Mouse (Mus musculus): ENCODE data around the gene 6030452D12Rik. TPM values are rescaled to one million over a fixed set of nuclear protein-coding genes. Genes with fewer than 3 reads are reported as not detected.

Gene 6030452D12Rik
- polyA plus RNA-seq, 1 experiment from 2014 or later: not detected

DNA sequence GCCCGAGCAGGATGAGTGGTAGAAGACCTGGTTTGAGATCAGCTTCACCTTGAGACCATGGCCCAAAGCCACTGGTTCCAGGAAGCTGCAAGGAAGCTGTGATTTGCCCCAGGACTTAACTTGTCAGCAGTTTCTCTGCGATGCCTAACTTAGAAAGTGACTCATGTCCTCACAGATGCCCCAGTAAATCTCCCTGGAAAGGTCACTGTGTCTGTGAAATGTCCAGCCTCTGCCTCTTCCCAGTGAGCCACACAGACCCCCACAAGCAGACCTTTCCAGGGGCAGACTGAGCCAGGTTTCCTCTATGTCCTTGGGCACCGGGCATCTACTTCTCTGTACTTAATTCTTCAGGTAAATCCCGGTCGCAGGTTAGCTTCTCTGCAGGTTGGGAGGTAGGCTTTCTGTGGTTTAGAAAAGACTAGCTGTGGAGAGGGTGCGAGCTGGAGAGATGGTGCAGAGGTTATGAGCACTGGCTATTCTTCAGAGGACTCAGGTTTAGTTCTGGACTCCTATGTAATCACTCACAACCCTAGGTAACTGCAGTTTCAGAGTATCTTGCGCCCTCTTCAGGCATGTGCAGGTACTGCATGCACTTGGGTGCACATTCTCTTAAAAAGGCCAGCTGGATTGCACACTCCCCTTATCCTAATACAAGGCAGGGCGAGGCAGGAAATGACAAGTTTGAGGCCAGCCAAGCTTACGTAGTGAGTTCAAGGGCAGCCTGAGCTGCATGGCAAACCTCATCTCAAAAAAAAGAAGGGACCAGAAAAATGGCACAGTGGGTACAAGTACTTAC is 27.1 kb downstream of the 6030452D12Rik start:
- WGBS (ENCODE audit: insufficient replicate concordance): 62% methylated on average over 9 of the region's 9 CpGs
- no peak overlapping the region for H3K4me3 ChIP-seq (ENCODE audit: low read depth, low read length)
- H3K9me3 ChIP-seq (replicated peaks; ENCODE audit: control insufficient read depth, low read length): no peaks in the 10 kb centered on the region
- ATAC-seq (ENCODE audit: low read depth): no peak
- H3K4me2 ChIP-seq (ENCODE audit: low read depth, low read length): no peak overlapping the region
- H3K27me3 ChIP-seq (ENCODE audit: control insufficient read depth, insufficient read depth, low read depth, low read length): no peaks in the 10 kb centered on the region
- no peak overlapping the region for H3K27ac ChIP-seq (ENCODE audit: low read length)
- no peaks in the 10 kb centered on the region for H3K4me1 ChIP-seq (ENCODE audit: control insufficient read depth, low read depth, low read length)
- H3K9ac ChIP-seq (ENCODE audit: low read depth, low read length): no peak overlapping the region
- no peaks in the 10 kb centered on the region for H3K36me3 ChIP-seq (ENCODE audit: control insufficient read depth, insufficient read depth)

DNA sequence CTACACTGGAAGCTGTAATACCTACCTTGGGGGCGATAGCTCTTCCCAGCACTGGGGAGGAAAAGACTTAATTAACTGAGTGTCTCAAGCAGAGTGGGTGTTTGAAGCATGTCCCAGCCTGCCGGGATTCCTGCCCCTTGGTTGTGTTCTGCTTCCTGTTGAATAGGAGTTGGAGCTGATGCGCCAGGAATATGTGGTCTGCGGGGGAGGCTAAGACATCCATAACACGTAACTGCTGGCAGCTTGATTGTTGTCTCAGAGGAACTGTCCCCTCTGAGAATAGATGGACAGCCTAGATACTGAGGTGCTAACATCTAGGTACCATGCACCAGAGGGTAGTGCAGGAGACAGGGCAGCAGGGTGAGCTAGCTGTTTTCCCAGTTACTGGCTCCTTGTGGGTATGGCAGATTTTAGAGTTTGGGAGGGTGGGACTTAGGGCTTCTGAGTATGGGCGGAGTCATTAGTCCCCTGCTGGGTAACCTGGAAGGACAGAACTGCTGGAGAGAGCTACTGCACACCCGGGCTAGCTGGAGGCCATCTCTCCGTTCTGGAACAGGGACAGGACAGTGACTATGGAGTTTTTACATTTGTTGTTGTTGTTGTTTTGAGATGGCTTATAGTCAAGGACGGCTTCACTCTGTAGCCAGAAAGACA is 28.4 kb downstream of the 6030452D12Rik start:
- no peak for ATAC-seq (ENCODE audit: low read depth)

DNA sequence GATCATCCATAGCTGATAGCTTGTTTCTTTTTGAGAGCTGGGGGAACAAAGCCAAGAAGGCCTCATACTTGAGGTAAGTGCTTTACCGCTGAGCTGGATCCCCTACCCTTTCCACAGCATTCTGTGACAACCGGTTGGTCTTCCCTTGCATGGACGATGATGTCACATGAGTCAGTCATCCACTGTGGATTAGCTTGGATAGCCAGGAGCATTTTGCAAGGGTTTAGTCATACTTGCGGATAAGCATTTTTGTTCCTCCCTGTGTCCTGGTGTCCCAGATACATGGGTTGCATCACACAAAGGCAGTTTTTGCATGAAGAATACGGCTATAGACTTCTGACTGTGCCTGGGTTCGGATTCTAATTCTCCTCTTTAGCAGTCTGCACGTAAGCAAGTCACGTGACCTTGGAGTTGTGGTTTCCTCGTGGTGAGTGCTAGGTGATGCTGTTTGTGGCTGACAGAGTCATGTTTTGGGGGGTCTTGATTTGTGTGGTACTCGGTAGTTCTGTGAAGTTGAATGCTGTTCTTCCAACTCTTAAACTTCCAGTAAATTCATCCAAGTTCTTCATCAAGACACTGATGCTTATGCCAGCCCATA is 29.7 kb downstream of the 6030452D12Rik start:
- H3K4me1 ChIP-seq (ENCODE audit: control insufficient read depth, low read depth, low read length): no peaks in the 10 kb centered on the region
- ATAC-seq (ENCODE audit: low read depth): no peak
- H3K4me2 ChIP-seq (ENCODE audit: low read depth, low read length): no peak overlapping the region
- no peaks in the 10 kb centered on the region for H3K36me3 ChIP-seq (ENCODE audit: control insufficient read depth, insufficient read depth)
- H3K4me3 ChIP-seq (ENCODE audit: low read depth, low read length): no peak overlapping the region
- H3K27ac ChIP-seq (ENCODE audit: low read length): no peak overlapping the region
- no peaks in the 10 kb centered on the region for H3K27me3 ChIP-seq (ENCODE audit: control insufficient read depth, insufficient read depth, low read depth, low read length)
- WGBS (ENCODE audit: insufficient replicate concordance): 70% methylated on average over 10 of the region's 10 CpGs
- H3K9ac ChIP-seq (ENCODE audit: low read depth, low read length): no peak overlapping the region
- no peaks in the 10 kb centered on the region for H3K9me3 ChIP-seq (replicated peaks; ENCODE audit: control insufficient read depth, low read length)

More for the DNA sequence above, 28.4 kb downstream of the 6030452D12Rik start:
- Histone ChIP-seq H3K36me3 (ENCODE audit: control insufficient read depth, insufficient read depth) (no peaks in the 10 kb centered on the region), H3K9ac (ENCODE audit: low read depth, low read length) (no peak overlapping the region), H3K4me1 (ENCODE audit: control insufficient read depth, low read depth, low read length) (no peaks in the 10 kb centered on the region), H3K27me3 (ENCODE audit: control insufficient read depth, insufficient read depth, low read depth, low read length) (no peaks in the 10 kb centered on the region), H3K4me3 (ENCODE audit: low read depth, low read length) (no peak overlapping the region), H3K9me3 (replicated peaks; ENCODE audit: control insufficient read depth, low read length) (no peaks in the 10 kb centered on the region), H3K4me2 (ENCODE audit: low read depth, low read length) (no peak overlapping the region), H3K27ac (ENCODE audit: low read length) (no peak overlapping the region)
- WGBS (ENCODE audit: insufficient replicate concordance): 68% methylated on average over 9 of the region's 9 CpGs

DNA sequence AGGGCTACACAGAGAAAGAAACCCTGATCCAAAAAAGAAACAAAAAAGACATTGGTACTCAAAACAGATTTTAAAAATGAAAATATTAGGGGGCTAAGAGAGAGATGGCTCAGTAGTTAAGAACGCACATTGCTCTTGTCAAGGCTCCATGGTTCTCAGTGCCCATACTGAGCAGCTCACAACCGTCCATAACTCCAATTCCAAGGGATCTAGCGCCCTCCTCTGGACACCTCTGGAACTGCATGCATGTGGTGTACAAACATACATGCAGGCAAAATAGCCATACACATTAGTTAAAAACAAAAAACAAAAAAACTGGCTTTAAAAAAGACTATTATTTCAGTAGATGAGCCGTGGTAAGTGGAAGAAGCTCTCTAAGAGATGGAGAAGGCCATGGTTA is 30.2 kb downstream of the 6030452D12Rik start:
- no peaks in the 10 kb centered on the region for H3K27me3 ChIP-seq (ENCODE audit: control insufficient read depth, insufficient read depth, low read depth, low read length)
- 49% methylated on average over 4 of the region's 4 CpGs for WGBS (ENCODE audit: insufficient replicate concordance)

DNA sequence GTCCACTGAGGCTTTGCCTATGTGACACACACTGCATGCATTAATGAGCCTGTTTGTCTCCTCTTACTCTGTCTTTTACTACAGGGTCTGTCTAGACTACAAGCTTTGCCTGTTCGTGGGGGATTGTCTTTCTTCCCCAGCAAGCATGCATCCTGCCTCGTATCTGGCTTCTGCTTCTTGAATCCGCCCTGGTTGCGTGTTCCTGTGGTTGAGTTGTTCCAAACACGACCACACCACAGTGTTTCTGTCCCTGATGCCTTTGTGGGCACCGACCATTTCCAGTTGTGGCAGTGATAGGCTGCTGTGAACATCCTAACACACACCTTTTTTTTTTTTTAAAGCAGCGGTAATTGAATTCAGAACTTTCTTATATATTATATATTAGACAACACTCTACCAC is 33.4 kb downstream of the 6030452D12Rik start:
- Histone ChIP-seq H3K4me2 (ENCODE audit: low read depth, low read length) (no peak overlapping the region), H3K27ac (ENCODE audit: low read length) (no peak overlapping the region), H3K27me3 (ENCODE audit: control insufficient read depth, insufficient read depth, low read depth, low read length) (no peaks in the 10 kb centered on the region), H3K4me3 (ENCODE audit: low read depth, low read length) (no peak overlapping the region), H3K36me3 (ENCODE audit: control insufficient read depth, insufficient read depth) (no peaks in the 10 kb centered on the region), H3K9ac (ENCODE audit: low read depth, low read length) (no peak overlapping the region), H3K9me3 (replicated peaks; ENCODE audit: control insufficient read depth, low read length) (no peaks in the 10 kb centered on the region), H3K4me1 (ENCODE audit: control insufficient read depth, low read depth, low read length) (no peaks in the 10 kb centered on the region)
- WGBS (ENCODE audit: insufficient replicate concordance): 41% methylated on average over 7 of the region's 7 CpGs
- ATAC-seq (ENCODE audit: low read depth): no peak

More for the DNA sequence above, 30.2 kb downstream of the 6030452D12Rik start:
- Histone ChIP-seq H3K27ac (ENCODE audit: low read length) (no peak overlapping the region), H3K4me1 (ENCODE audit: control insufficient read depth, low read depth, low read length) (no peaks in the 10 kb centered on the region), H3K4me2 (ENCODE audit: low read depth, low read length) (no peak overlapping the region), H3K36me3 (ENCODE audit: control insufficient read depth, insufficient read depth) (no peaks in the 10 kb centered on the region), H3K9ac (ENCODE audit: low read depth, low read length) (no peak overlapping the region), H3K9me3 (replicated peaks; ENCODE audit: control insufficient read depth, low read length) (no peaks in the 10 kb centered on the region), H3K4me3 (ENCODE audit: low read depth, low read length) (no peak overlapping the region)
- ATAC-seq (ENCODE audit: low read depth): no peak

DNA sequence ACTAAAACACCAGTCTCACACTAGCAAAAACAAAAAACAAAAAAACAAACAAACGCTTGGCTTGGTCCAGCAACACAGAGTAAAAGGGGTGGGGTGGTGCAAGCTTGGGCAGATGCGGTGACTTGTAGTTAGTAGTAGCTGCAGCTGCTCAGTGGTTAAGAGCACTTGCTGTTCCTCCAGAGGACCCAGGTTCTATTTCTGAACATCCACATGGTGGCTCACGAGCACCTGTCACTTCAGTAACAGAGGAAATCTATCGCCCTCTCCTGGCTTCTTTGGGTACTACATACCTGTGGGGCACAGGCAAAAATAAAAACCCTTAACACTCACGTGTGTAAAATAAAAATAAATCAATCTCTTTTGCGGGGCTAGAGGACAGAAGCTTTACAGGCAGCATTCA is 34.1 kb downstream of the 6030452D12Rik start:
- H3K4me3 ChIP-seq (ENCODE audit: low read depth, low read length): no peak overlapping the region
- ATAC-seq (ENCODE audit: low read depth): no peak
- no peaks in the 10 kb centered on the region for H3K27me3 ChIP-seq (ENCODE audit: control insufficient read depth, insufficient read depth, low read depth, low read length)
- 29% methylated on average over 6 of the region's 6 CpGs for WGBS (ENCODE audit: insufficient replicate concordance)
- H3K27ac ChIP-seq (ENCODE audit: low read length): no peak overlapping the region
- no peaks in the 10 kb centered on the region for H3K4me1 ChIP-seq (ENCODE audit: control insufficient read depth, low read depth, low read length)
- no peak overlapping the region for H3K4me2 ChIP-seq (ENCODE audit: low read depth, low read length)
- no peaks in the 10 kb centered on the region for H3K9me3 ChIP-seq (replicated peaks; ENCODE audit: control insufficient read depth, low read length)
- H3K36me3 ChIP-seq (ENCODE audit: control insufficient read depth, insufficient read depth): no peaks in the 10 kb centered on the region
- H3K9ac ChIP-seq (ENCODE audit: low read depth, low read length): no peak overlapping the region

DNA sequence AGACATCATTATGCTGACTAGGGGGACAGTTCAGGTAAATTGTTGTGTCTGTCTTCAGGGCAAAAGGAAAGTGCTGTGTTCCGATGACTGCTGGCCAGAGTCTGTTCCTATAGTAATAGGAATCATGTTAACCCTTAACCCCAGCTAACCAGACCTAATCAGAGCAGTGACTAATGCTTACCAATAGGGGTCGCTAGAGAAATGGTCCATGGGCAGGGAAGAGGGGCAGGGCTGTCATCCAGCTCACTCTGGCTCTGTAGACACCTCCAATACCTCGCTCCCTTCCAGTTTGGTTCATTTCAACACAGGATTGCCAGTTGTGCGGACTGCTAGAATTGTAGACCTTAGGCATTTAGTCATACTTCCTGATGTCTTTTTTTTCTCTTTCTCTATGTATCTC is 35.1 kb downstream of the 6030452D12Rik start:
- ATAC-seq (ENCODE audit: low read depth): no peak
- no peaks in the 10 kb centered on the region for H3K27me3 ChIP-seq (ENCODE audit: control insufficient read depth, insufficient read depth, low read depth, low read length)
- H3K4me1 ChIP-seq (ENCODE audit: control insufficient read depth, low read depth, low read length): no peaks in the 10 kb centered on the region
- H3K4me3 ChIP-seq (ENCODE audit: low read depth, low read length): no peak overlapping the region
- WGBS (ENCODE audit: insufficient replicate concordance): 57% methylated on average over 4 of the region's 4 CpGs
- H3K36me3 ChIP-seq (ENCODE audit: control insufficient read depth, insufficient read depth): no peaks in the 10 kb centered on the region
- H3K9me3 ChIP-seq (replicated peaks; ENCODE audit: control insufficient read depth, low read length): no peaks in the 10 kb centered on the region
- H3K9ac ChIP-seq (ENCODE audit: low read depth, low read length): no peak overlapping the region
- H3K27ac ChIP-seq (ENCODE audit: low read length): no peak overlapping the region
- H3K4me2 ChIP-seq (ENCODE audit: low read depth, low read length): no peak overlapping the region

DNA sequence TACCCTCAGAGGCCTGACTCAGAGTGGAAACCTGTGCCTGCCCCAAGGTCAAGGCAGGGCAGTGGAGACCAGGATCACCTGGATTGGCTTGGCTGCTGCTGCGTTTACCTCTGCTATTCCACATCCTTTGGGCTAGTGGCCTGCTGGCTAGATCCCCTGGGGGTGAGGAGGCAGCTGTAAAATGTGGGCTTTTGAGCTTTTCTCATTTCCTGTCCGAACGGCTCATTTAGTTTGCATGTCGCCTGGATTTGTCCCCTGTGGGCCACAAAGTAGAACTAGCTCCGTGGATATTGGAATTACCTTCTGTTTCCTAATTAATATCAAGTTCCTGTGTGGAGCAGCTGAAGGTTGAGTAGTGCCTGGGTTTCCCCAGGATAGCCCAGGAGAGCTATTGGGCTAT is 38.9 kb downstream of the 6030452D12Rik start:
- H3K27ac ChIP-seq (ENCODE audit: low read length): no peak overlapping the region
- H3K4me1 ChIP-seq (ENCODE audit: control insufficient read depth, low read depth, low read length): no peaks in the 10 kb centered on the region
- no peak overlapping the region for H3K4me3 ChIP-seq (ENCODE audit: low read depth, low read length)
- H3K4me2 ChIP-seq (ENCODE audit: low read depth, low read length): no peak overlapping the region
- no peaks in the 10 kb centered on the region for H3K27me3 ChIP-seq (ENCODE audit: control insufficient read depth, insufficient read depth, low read depth, low read length)
- H3K9ac ChIP-seq (ENCODE audit: low read depth, low read length): no peak overlapping the region
- 54% methylated on average over 5 of the region's 5 CpGs for WGBS (ENCODE audit: insufficient replicate concordance)
- no peaks in the 10 kb centered on the region for H3K36me3 ChIP-seq (ENCODE audit: control insufficient read depth, insufficient read depth)
- H3K9me3 ChIP-seq (replicated peaks; ENCODE audit: control insufficient read depth, low read length): no peaks in the 10 kb centered on the region
- ATAC-seq (ENCODE audit: low read depth): no peak

DNA sequence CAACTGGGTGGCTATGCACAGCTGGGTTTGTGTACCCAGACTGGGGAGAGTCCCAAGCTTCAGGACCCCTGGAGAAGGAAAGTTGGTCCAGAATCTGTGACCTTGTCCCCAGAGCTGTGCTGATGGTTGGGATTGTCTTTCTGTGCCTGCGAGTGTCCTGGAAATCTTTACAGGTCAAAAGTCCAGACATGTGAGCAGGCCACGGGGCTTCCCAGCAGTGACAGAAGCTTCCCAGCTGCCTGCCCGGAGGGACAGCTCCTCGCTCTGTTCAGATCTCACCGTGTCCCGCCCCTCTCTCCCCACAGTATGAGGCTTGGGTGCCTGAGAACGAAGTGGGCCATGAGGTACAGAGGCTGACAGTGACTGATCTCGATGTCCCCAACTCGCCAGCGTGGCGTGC is 40.7 kb downstream of the 6030452D12Rik start:
- Histone ChIP-seq H3K36me3 (ENCODE audit: control insufficient read depth, insufficient read depth) (no peaks in the 10 kb centered on the region), H3K4me2 (ENCODE audit: low read depth, low read length) (no peak overlapping the region), H3K27ac (ENCODE audit: low read length) (no peak overlapping the region), H3K4me1 (ENCODE audit: control insufficient read depth, low read depth, low read length) (no peaks in the 10 kb centered on the region), H3K27me3 (ENCODE audit: control insufficient read depth, insufficient read depth, low read depth, low read length) (no peaks in the 10 kb centered on the region), H3K4me3 (ENCODE audit: low read depth, low read length) (no peak overlapping the region), H3K9ac (ENCODE audit: low read depth, low read length) (no peak overlapping the region), H3K9me3 (replicated peaks; ENCODE audit: control insufficient read depth, low read length) (no peaks in the 10 kb centered on the region)
- 63% methylated on average over 11 of the region's 11 CpGs for WGBS (ENCODE audit: insufficient replicate concordance)
- peak; percentile 37; the same call in 1 of the 2 replicates for ATAC-seq (ENCODE audit: low read depth)

All from liver, embryonic 16.5 days (tissue).